9 mouse cellular contexts compared by ENCODE assay signal in the genomic region with DNA sequence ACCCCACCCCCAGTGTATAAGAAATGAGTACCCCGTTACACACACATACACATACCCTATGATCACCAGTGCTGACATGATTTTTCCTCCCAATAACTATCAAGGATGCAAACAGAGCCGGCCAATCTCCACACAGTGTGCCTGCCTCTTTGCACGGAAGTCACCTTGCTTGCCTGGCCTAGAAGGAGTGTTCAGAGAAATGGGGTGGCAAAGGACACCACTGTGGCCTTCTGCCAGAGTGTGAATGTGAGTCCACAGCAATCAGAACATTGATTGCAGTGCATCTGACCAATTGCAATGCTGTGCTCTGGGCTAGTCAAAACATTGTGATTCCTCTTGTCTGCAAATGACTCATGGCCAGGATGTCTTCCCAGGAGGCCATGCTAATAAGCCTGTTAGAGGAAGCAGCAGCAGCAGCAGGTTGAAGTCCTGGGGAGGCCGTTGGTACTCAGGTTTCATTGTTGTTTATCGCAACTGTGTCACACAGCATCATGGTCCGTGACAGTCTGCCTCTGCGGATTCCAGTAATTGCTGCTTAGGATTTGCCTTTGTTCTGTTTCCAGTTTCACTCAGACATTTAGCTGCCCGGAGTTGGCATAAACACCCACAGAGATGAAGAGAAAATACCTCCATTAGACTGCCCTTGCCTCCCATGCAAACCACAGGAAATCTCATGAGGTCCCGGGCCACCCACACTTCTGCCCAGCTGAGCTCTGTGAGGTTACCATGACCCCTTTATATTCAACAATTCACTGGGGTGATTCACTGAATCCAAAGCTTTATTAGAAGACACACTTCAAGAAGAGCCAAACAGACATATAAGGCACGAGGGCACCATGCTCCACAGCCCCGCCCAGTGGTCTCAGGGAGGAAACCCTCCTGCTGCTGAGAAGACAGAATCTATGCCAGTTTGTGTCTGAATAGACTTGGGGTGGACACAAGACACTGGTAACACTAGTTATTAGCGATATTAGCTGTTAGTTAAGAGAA. TPM values are rescaled to one million over a fixed set of nuclear protein-coding genes. Genes with fewer than 3 reads are reported as not detected.
DNase-seq lines count a peak whose midpoint lies in the region; ATAC-seq and TF ChIP-seq lines count a peak whose summit lies in the region.
"Had no signal": no experiment of that assay in that cellular context is flagged by ENCODE, and none has a peak within 500 bp of the region (broad histone marks: within the 10 kb centered on the region; RNA-seq: fewer than 3 reads in every experiment).

No protein-coding gene starts in this region.

- no peak for TF ChIP-seq POLR2A in embryonic fibroblast, embryonic 13.5 days (IDR thresholded peaks at IDR 0.05; ENCODE audit: low read depth, low read length)

- H3K79me2 ChIP-seq in C2C12 (ENCODE audit: control insufficient read depth, insufficient read depth) = no peaks in the 10 kb centered on the region

- peak; percentile 51 for ATAC-seq in megakaryocyte, adult 5-6 weeks (ENCODE audit: poor library complexity, severe bottlenecking)

- DNase-seq in 3T3-L1 (ENCODE audit: low read depth, low spot score) = peak; percentile 78
- DNase-seq in thymus, postnatal 10 days (ENCODE audit: low spot score in 2 of 2) = peak; percentile 25 to 70
- DNase-seq in left cerebral cortex, adult 9 months (ENCODE audit: low spot score in 2 of 2) = no peak
- no peak for DNase-seq in right cerebral cortex, adult 18-20 months
- DNase-seq in adrenal gland, postnatal 25 days = no peak

- peak; percentile 25 for TF ChIP-seq CTCF in C2C12 (IDR thresholded peaks at IDR 0.05; ENCODE audit: control insufficient read depth, insufficient read depth, insufficient read length)
- TF ChIP-seq CTCF in embryonic fibroblast, embryonic 13.5 days (IDR thresholded peaks at IDR 0.05; ENCODE audit: borderline replicate concordance, insufficient read depth, low read length) = 0 out of 2 replicates have a peak, but pooled peaks have one; percentile 6

- H3ac ChIP-seq in C2C12 (ENCODE audit: control insufficient read depth, insufficient read length, low read depth) = no peak overlapping the region

- H3K4me3 ChIP-seq in C2C12 (ENCODE audit: insufficient read depth, poor library complexity, severe bottlenecking) = no peak overlapping the region
- H3K4me3 ChIP-seq in embryonic fibroblast, embryonic 13.5 days (ENCODE audit: insufficient read depth, low read length) = no peak overlapping the region
- H3K4me3 ChIP-seq: midbrain, embryonic 12.5 days had no signal

- no peaks in the 10 kb centered on the region for H3K27me3 ChIP-seq in C2C12 (ENCODE audit: control insufficient read depth, insufficient read depth, insufficient read length)

- H3K4me1 ChIP-seq in embryonic fibroblast, embryonic 13.5 days (ENCODE audit: control insufficient read depth, insufficient read depth, low read length) = peaks cover 3% of the 10 kb centered on the region

- no peaks in the 10 kb centered on the region for H3K79me3 ChIP-seq in C2C12 (ENCODE audit: low read depth)

- H3K27ac ChIP-seq in embryonic fibroblast, embryonic 13.5 days (ENCODE audit: insufficient read depth, low read length) = peak overlapping the region; percentile 1; the same call in 1 of the 2 replicates
- H3K27ac ChIP-seq: midbrain, embryonic 12.5 days had no signal

- H3K36me3 ChIP-seq in C2C12 (ENCODE audit: control insufficient read depth, insufficient read depth) = no peaks in the 10 kb centered on the region
- H3K36me3 ChIP-seq: midbrain, embryonic 12.5 days had no signal

TF ChIP-seq in C2C12, 6 proteins besides CTCF, POLR2A, EP300 and RAD21:
- no peak for TF ChIP-seq USF1 (IDR thresholded peaks at IDR 0.05; ENCODE audit: low read depth)
- TF ChIP-seq MYOD1 (IDR thresholded peaks at IDR 0.05; ENCODE audit: control insufficient read depth, insufficient read length, low read depth) = peak; percentile 10
- TF ChIP-seq MAX (IDR thresholded peaks at IDR 0.05) = peak; percentile 23
- TF ChIP-seq FOSL1 (IDR thresholded peaks at IDR 0.05; ENCODE audit: insufficient read depth, low read length, poor library complexity, severe bottlenecking) = peak; percentile 1

RNA-seq across cellular contexts. Expression of a gene that starts 18.8 kb away (rescaled TPM):
- polyA plus RNA-seq in C2C12 (2012; fragmentation: generic; extraction: Trizol) = 7.1 TPM
- polyA plus RNA-seq in embryonic fibroblast, embryonic 13.5 days (2011; ENCODE audit: insufficient read length, low read depth, missing spikeins) = 47.1 and 66.1 TPM in 2 replicates
- total RNA-seq in megakaryocyte, adult 5-6 weeks (2015) = 51.2 and 57.7 TPM in 2 replicates
- total RNA-seq in megakaryocyte, adult 5-6 weeks (2017) = 9.7 and 12.2 TPM in 2 replicates
- total RNA-seq in adrenal gland, postnatal 25 days (2021) = 16.5 and 36.8 TPM in 2 replicates

Comparison
In these comparisons a context has a peak if more than half of its experiments do, and no peak if none do; other contexts are left out.
1. DNase-seq: peak in 3T3-L1 (single experiment) and thymus, postnatal 10 days (2 of 2); none in left cerebral cortex, adult 9 months (0 of 2), right cerebral cortex, adult 18-20 months (single experiment) and adrenal gland, postnatal 25 days (single experiment).